Mouse (Mus musculus) cortical plate, adult 2 months (tissue): ENCODE measurements around the gene Myrf.

ENCODE experiments used
- CTCF ChIP-seq: fragments of 200-500 bp; IDR thresholded peaks from 2 replicates; pipeline ENCODE4 v1.5.1; 2011; ENCODE audit warnings: mild to moderate bottlenecking, control low read depth, low read length; ENCODE audit not compliant: insufficient read depth; ENCODE audit errors: extremely low read depth
- POLR2A ChIP-seq: fragments of 200-500 bp; IDR thresholded peaks from 2 replicates; pipeline ENCODE4 v1.6.1; 2011; ENCODE audit warnings: mild to moderate bottlenecking, low read length, control low read depth; ENCODE audit not compliant: insufficient read depth; ENCODE audit errors: extremely low read depth

DNA sequence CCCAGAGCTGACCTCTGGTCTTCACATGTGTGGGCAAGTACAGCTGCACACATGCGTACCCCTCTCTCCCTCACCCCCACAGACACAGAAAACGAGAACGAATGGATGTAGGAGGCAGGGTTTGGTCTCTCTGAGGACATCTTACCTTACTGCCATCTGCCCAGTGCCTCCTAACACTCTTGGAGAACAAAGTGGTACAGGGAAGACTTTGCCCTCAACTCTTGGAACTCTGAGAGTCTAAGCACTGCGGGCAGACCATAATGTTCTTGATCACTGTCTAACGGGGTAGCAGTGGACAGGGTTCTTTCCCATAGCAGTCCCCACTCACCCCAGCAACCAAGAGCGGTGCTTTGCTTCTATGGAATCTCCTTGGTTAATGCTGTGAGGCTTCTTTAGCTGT is 51.5 kb downstream of the Myrf start:
- TF ChIP-seq CTCF = no peak
- no peak for TF ChIP-seq POLR2A
